Mouse (Mus musculus) thymus, adult 2 months (tissue): Measurements from ENCODE around the gene Egflam. TPM values are rescaled to one million over a fixed set of nuclear protein-coding genes. Genes with fewer than 3 reads are reported as not detected.

Experiments used
- DNase-seq: peaks from one replicate; pipeline ENCODE4 v3.0.0; 2021
- H3K27ac ChIP-seq: fragments of 200-500 bp; 2 replicates; pipeline ENCODE4 v1.5.1; 2012; ENCODE audit warnings: low read length, control low read depth; ENCODE audit not compliant: control insufficient read depth, insufficient read depth
- H3K27me3 ChIP-seq: fragments of 200-500 bp; 2 replicates; pipeline ENCODE4 v1.6.1; 2012; ENCODE audit warnings: mild to moderate bottlenecking, low read length, moderate library complexity, mixed read lengths; ENCODE audit not compliant: control insufficient read depth, insufficient read depth
- H3K36me3 ChIP-seq: fragments of 200-500 bp; 2 replicates; pipeline ENCODE4 v1.6.1; 2012; ENCODE audit warnings: mild to moderate bottlenecking, low read length, moderate library complexity; ENCODE audit not compliant: control insufficient read depth, insufficient read depth
- H3K4me1 ChIP-seq: fragments of 200-500 bp; replicated peaks from 2 replicates; pipeline ENCODE4 v1.6.1; 2012; ENCODE audit warnings: low read length; ENCODE audit not compliant: control insufficient read depth, insufficient read depth
- H3K4me3 ChIP-seq: fragments of 200-500 bp; 2 replicates; pipeline ENCODE4 v1.5.1; 2012; ENCODE audit warnings: mild to moderate bottlenecking, low read length, control low read depth, moderate library complexity; ENCODE audit not compliant: control insufficient read depth, insufficient read depth
- CTCF ChIP-seq: fragments of 200-500 bp; IDR thresholded peaks from 2 replicates; pipeline ENCODE4 v1.5.1; 2012; ENCODE audit warnings: mild to moderate bottlenecking, control low read depth, low read length, moderate library complexity, borderline replicate concordance; ENCODE audit not compliant: control insufficient read depth, poor library complexity, insufficient read depth; ENCODE audit errors: extremely low read depth
- POLR2A ChIP-seq: fragments of 200-500 bp; IDR thresholded peaks from 2 replicates; pipeline ENCODE4 v1.6.1; 2012; ENCODE audit warnings: mild to moderate bottlenecking, low read length, control low read depth, moderate library complexity; ENCODE audit not compliant: control insufficient read depth, poor library complexity, insufficient read depth; ENCODE audit errors: extremely low read depth
- WGBS: fragments of 180-500 bp; shearing (Covaris S2); methylation state at CpG from one replicate; pipeline ENCODE4 v1.1.7; 2018; 5-methylcytosine and 5-hydroxymethylcytosine counted together
- polyA plus RNA-seq: library from polyadenylated mRNA; depleted of rRNA; stranded (reverse); fragments of >200 nt; gene quantifications from 2 replicates; pipeline ENCODE4 v1.2.3, GENCODE M21; 2012

The Egflam gene
- polyA plus RNA-seq, 1 experiment: 2.5 TPM

GRCm38 (mm10) chr15:7226225-7226624, 172.0 kb downstream of the Egflam start:
- Histone ChIP-seq H3K4me1 (no peaks in the 10 kb centered on the region), H3K27me3 (no peaks in the 10 kb centered on the region), H3K4me3 (no peak overlapping the region), H3K27ac (no peak overlapping the region), H3K36me3 (no peaks in the 10 kb centered on the region)
- DNase-seq: peak; percentile 51
- TF ChIP-seq CTCF (peak; percentile 80; the same call in 1 of the 2 replicates), POLR2A (no peak)
- 4% methylated on average over 5 of the region's 5 CpGs for WGBS

GRCm38 (mm10) chr15:7224151-7224775, 173.9 kb downstream of the Egflam start:
- Histone ChIP-seq H3K4me1 (no peaks in the 10 kb centered on the region), H3K27me3 (no peaks in the 10 kb centered on the region), H3K27ac (no peak overlapping the region), H3K36me3 (no peaks in the 10 kb centered on the region), H3K4me3 (no peak overlapping the region)
- no peak for DNase-seq
- WGBS: 80% methylated on average over 12 of the region's 12 CpGs
- no peak for TF ChIP-seq CTCF
- TF ChIP-seq POLR2A: no peak

- Histone ChIP-seq H3K4me3 (no peak overlapping the region), H3K27ac (no peak overlapping the region), H3K36me3 (no peaks in the 10 kb centered on the region), H3K27me3 (no peaks in the 10 kb centered on the region), H3K4me1 (no peaks in the 10 kb centered on the region)
- 56% methylated on average over 11 of the region's 11 CpGs for WGBS
- no peak for DNase-seq
- TF ChIP-seq CTCF (no peak), POLR2A (no peak)
These were observed 175.4 kb downstream of the Egflam start for GRCm38 (mm10) chr15:7222809-7223208.

- WGBS: 16% methylated on average over 6 of the region's 6 CpGs
- H3K4me3 ChIP-seq: no peak overlapping the region
- no peaks in the 10 kb centered on the region for H3K36me3 ChIP-seq
- TF ChIP-seq CTCF (no peak), POLR2A (no peak)
- H3K27me3 ChIP-seq: no peaks in the 10 kb centered on the region
- H3K27ac ChIP-seq: no peak overlapping the region
- peaks cover 5% of the 10 kb centered on the region; the same call in 1 of the 2 replicates for H3K4me1 ChIP-seq
- no peak for DNase-seq
These were observed 181.0 kb downstream of the Egflam start for GRCm38 (mm10) chr15:7217273-7217598.

- DNase-seq: peak; percentile 13
- TF ChIP-seq CTCF: no peak
- no peak for TF ChIP-seq POLR2A
- H3K4me1 ChIP-seq: peaks cover 5% of the 10 kb centered on the region; the same call in 1 of the 2 replicates
- no peak overlapping the region for H3K27ac ChIP-seq
- H3K4me3 ChIP-seq: no peak overlapping the region
- no peaks in the 10 kb centered on the region for H3K36me3 ChIP-seq
- 26% methylated on average over 9 of the region's 9 CpGs for WGBS
- H3K27me3 ChIP-seq: no peaks in the 10 kb centered on the region
These were observed 181.5 kb downstream of the Egflam start for GRCm38 (mm10) chr15:7216581-7217272.

- no peaks in the 10 kb centered on the region for H3K36me3 ChIP-seq
- H3K4me1 ChIP-seq: peaks cover 5% of the 10 kb centered on the region; the same call in 1 of the 2 replicates
- H3K27ac ChIP-seq: no peak overlapping the region
- WGBS: 80% methylated on average over 3 of the region's 3 CpGs
- DNase-seq: no peak
- no peaks in the 10 kb centered on the region for H3K27me3 ChIP-seq
- TF ChIP-seq POLR2A (no peak), CTCF (no peak)
- no peak overlapping the region for H3K4me3 ChIP-seq
These were observed 182.3 kb downstream of the Egflam start for GRCm38 (mm10) chr15:7215845-7216244.
